26 mouse cellular contexts compared by ENCODE assay signal in the genomic region with DNA sequence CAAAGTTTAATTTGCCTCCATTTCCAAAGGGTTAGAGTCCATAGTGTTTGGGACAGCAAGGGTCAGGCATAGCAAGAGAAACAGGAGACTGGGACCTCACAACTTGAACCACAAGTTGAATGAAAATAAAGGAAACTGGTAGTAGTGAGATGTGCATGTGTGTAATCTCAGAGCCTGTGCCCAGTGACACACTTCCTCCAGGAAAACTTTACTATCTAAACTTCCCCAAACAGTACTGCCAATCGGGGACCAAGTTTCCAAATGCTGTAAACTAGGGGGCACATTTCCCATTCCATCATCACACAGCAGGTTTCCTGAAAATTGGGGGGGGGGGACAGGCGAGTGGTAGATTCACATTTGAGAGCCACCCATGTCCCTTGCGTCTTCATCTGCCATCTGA.
"Had no signal": no experiment of that assay in that cellular context is flagged by ENCODE, and none has a peak within 500 bp of the region (broad histone marks: within the 10 kb centered on the region; RNA-seq: fewer than 3 reads in every experiment).

No protein-coding gene starts in this region.

- DNase-seq: gastrocnemius, adult 2 months; gastrocnemius, postnatal 10 days; gastrocnemius, postnatal 25 days; heart, adult 11 months; heart, adult 2 months; heart, postnatal 14 days; heart, postnatal 36 days; kidney, adult 18-20 months; kidney, adult 8-10 months; kidney, postnatal 10 days; kidney, postnatal 25 days; kidney, postnatal 4 days; liver had no signal

- H3K36me3 ChIP-seq: heart, embryonic 15.5 days; intestine, embryonic 15.5 days; limb, embryonic 10.5 days had no signal

- H3K27ac ChIP-seq: gastrocnemius, adult 2 months; heart, adult 2 months; heart, embryonic 13.5 days; heart, embryonic 15.5 days; hindbrain, embryonic 14.5 days; intestine, embryonic 15.5 days; layer of hippocampus, adult 2 months; left cerebral cortex, adult 2 months; limb, embryonic 10.5 days; limb, embryonic 12.5 days had no signal

- H3K4me2 ChIP-seq: heart, embryonic 11.5 days; heart, embryonic 13.5 days; heart, embryonic 15.5 days; hindbrain, embryonic 14.5 days; intestine, embryonic 15.5 days; limb, embryonic 12.5 days; liver, embryonic 11.5 days had no signal

- H3K4me3 ChIP-seq: gastrocnemius, adult 2 months; heart, adult 2 months; heart, embryonic 13.5 days; heart, embryonic 15.5 days; intestine, embryonic 15.5 days; layer of hippocampus, adult 2 months; left cerebral cortex, adult 2 months; limb, embryonic 10.5 days; limb, embryonic 12.5 days had no signal

- H3K9ac ChIP-seq: heart, embryonic 13.5 days; heart, embryonic 15.5 days; hindbrain, embryonic 14.5 days; intestine, embryonic 15.5 days; limb, embryonic 12.5 days had no signal

- H3K4me1 ChIP-seq: intestine, embryonic 15.5 days; limb, embryonic 12.5 days had no signal

- H3K27me3 ChIP-seq: heart, embryonic 13.5 days; heart, embryonic 15.5 days; intestine, embryonic 15.5 days; limb, embryonic 12.5 days had no signal

- ATAC-seq: hindbrain, embryonic 16.5 days; inflammation-experienced regulatory T-cells, adult 6 months; intestine, embryonic 15.5 days; intestine, postnatal 0 days had no signal

- H3K9me3 ChIP-seq: heart, embryonic 13.5 days; heart, embryonic 15.5 days; intestine, embryonic 15.5 days; limb, embryonic 10.5 days; limb, embryonic 12.5 days had no signal
